Mouse (Mus musculus) kidney, adult 2 months (tissue): ENCODE results near the gene Ifi204.
"Not testable (repeated sequence)": the region's sequence is repeated elsewhere in the genome, so short reads cannot be mapped to it uniquely, and the experiment has no call there.

Experiments used
- CTCF ChIP-seq: fragments of 200-500 bp; conservative IDR thresholded peaks from 2 replicates; pipeline ENCODE4 v1.5.1; 2011; ENCODE audit warnings: low read depth, mild to moderate bottlenecking, control low read depth, low read length, moderate library complexity, mixed read lengths; ENCODE audit not compliant: insufficient read depth, insufficient read length
- POLR2A ChIP-seq: fragments of 200-500 bp; IDR thresholded peaks from one replicate; pipeline ENCODE4 v1.6.1; 2011; ENCODE audit warnings: low read depth, low read length, control low read depth

DNA sequence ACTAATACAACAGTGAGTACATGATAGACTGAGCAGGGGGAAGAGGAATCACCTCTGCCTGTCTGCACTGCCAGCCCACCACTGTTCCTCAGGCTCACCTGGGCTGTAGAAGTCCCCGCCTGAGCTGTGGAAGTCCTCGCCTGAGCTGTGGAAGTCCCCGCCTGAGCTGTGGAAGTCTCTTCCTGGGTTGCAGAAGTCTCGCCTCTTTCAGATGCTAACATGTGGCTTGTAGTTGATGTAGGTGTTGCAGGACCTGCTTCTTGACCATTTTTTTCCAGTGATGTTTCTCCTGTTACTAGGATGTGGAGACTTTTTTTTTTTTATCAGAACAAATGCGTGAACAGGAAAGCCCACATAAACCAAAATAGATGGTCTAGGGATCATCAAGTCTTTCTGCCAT, 6.7 kb downstream of the Ifi204 start:
- not testable (repeated sequence) for TF ChIP-seq CTCF, POLR2A
